23 mouse cellular contexts compared by ENCODE assay signal in genomic region chr1:127267985-127268384, GRCm38 (mm10).
DNase-seq lines count a peak whose midpoint lies in the region; ATAC-seq and TF ChIP-seq lines count a peak whose summit lies in the region.
"Had no signal": no experiment of that assay in that cellular context is flagged by ENCODE, and none has a peak within 500 bp of the region (broad histone marks: within the 10 kb centered on the region; RNA-seq: fewer than 3 reads in every experiment).

No protein-coding gene starts in this region.

- no peak overlapping the region for H3K4me2 ChIP-seq in hindbrain, embryonic 12.5 days (replicated peaks)
- H3K4me2 ChIP-seq in hindbrain, embryonic 13.5 days, result no peak overlapping the region
- H3K4me2 ChIP-seq in hindbrain, postnatal 0 days (ENCODE audit: low read depth, low read length), result no peak overlapping the region
- no peak overlapping the region for H3K4me2 ChIP-seq in neural tube, embryonic 14.5 days (ENCODE audit: low read depth, low read length)
- no peak overlapping the region for H3K4me2 ChIP-seq in kidney, embryonic 15.5 days
- H3K4me2 ChIP-seq: embryonic facial prominence, embryonic 15.5 days; heart, embryonic 13.5 days had no signal

- no peak overlapping the region for H3K27ac ChIP-seq in hindbrain, embryonic 12.5 days
- peak overlapping the region; percentile 27; the same call in 1 of the 2 replicates for H3K27ac ChIP-seq in hindbrain, embryonic 13.5 days
- H3K27ac ChIP-seq in hindbrain, postnatal 0 days, result no peak overlapping the region
- no peak overlapping the region for H3K27ac ChIP-seq in neural tube, embryonic 14.5 days (ENCODE audit: low read depth, low read length)
- no peak overlapping the region for H3K27ac ChIP-seq in kidney, embryonic 15.5 days
- H3K27ac ChIP-seq: embryonic facial prominence, embryonic 15.5 days; forebrain, embryonic 10.5 days; gastrocnemius, adult 2 months; heart, embryonic 13.5 days had no signal

- no peaks in the 10 kb centered on the region for H3K9me3 ChIP-seq in hindbrain, embryonic 12.5 days (replicated peaks)
- no peaks in the 10 kb centered on the region for H3K9me3 ChIP-seq in hindbrain, embryonic 13.5 days
- no peaks in the 10 kb centered on the region for H3K9me3 ChIP-seq in hindbrain, postnatal 0 days (ENCODE audit: low read length)
- H3K9me3 ChIP-seq in neural tube, embryonic 14.5 days (ENCODE audit: control insufficient read depth, low read length), result no peaks in the 10 kb centered on the region
- H3K9me3 ChIP-seq in kidney, embryonic 15.5 days (replicated peaks), result no peaks in the 10 kb centered on the region
- H3K9me3 ChIP-seq: embryonic facial prominence, embryonic 15.5 days; forebrain, embryonic 10.5 days; heart, embryonic 13.5 days had no signal

- no peak overlapping the region for H3K9ac ChIP-seq in hindbrain, embryonic 12.5 days
- H3K9ac ChIP-seq in hindbrain, embryonic 13.5 days, result no peak overlapping the region
- no peak overlapping the region for H3K9ac ChIP-seq in hindbrain, postnatal 0 days (replicated peaks; ENCODE audit: low read length)
- H3K9ac ChIP-seq in neural tube, embryonic 14.5 days (replicated peaks; ENCODE audit: low read depth, low read length), result no peak overlapping the region
- no peak overlapping the region for H3K9ac ChIP-seq in kidney, embryonic 15.5 days
- H3K9ac ChIP-seq: embryonic facial prominence, embryonic 15.5 days; heart, embryonic 13.5 days had no signal

- no peak overlapping the region for H3K4me3 ChIP-seq in hindbrain, embryonic 12.5 days
- no peak overlapping the region for H3K4me3 ChIP-seq in hindbrain, embryonic 13.5 days
- no peak overlapping the region for H3K4me3 ChIP-seq in hindbrain, postnatal 0 days (ENCODE audit: low read length)
- no peak overlapping the region for H3K4me3 ChIP-seq in neural tube, embryonic 14.5 days (ENCODE audit: low read depth, low read length)
- no peak overlapping the region for H3K4me3 ChIP-seq in kidney, embryonic 15.5 days (replicated peaks)
- H3K4me3 ChIP-seq: embryonic facial prominence, embryonic 15.5 days; erythroblast, embryonic 14.5 days; forebrain, embryonic 10.5 days; gastrocnemius, adult 2 months; heart, embryonic 13.5 days had no signal

- WGBS in hindbrain, embryonic 12.5 days, result 67% methylated on average over 5 of the region's 5 CpGs
- 66% methylated on average over 5 of the region's 5 CpGs for WGBS in hindbrain, embryonic 13.5 days
- WGBS in hindbrain, postnatal 0 days, result 85% methylated on average over 5 of the region's 5 CpGs
- WGBS in neural tube, embryonic 14.5 days, result 61% methylated on average over 5 of the region's 5 CpGs
- WGBS in kidney, embryonic 15.5 days, result 80% methylated on average over 5 of the region's 5 CpGs

- H3K27me3 ChIP-seq in hindbrain, embryonic 12.5 days, result no peaks in the 10 kb centered on the region
- no peaks in the 10 kb centered on the region for H3K27me3 ChIP-seq in hindbrain, embryonic 13.5 days
- no peaks in the 10 kb centered on the region for H3K27me3 ChIP-seq in hindbrain, postnatal 0 days (ENCODE audit: insufficient read depth, low read length)
- no peaks in the 10 kb centered on the region for H3K27me3 ChIP-seq in neural tube, embryonic 14.5 days (ENCODE audit: control insufficient read depth, insufficient read depth, low read length)
- no peaks in the 10 kb centered on the region for H3K27me3 ChIP-seq in kidney, embryonic 15.5 days
- H3K27me3 ChIP-seq: embryonic facial prominence, embryonic 15.5 days; heart, embryonic 13.5 days had no signal

- ATAC-seq in hindbrain, embryonic 12.5 days (ENCODE audit: low FRiP score), result peak; percentile 52; the same call in 1 of the 2 replicates
- ATAC-seq in hindbrain, embryonic 13.5 days (ENCODE audit: low FRiP score), result peak; percentile 78
- peak; percentile 41; the same call in 1 of the 2 replicates for ATAC-seq in hindbrain, postnatal 0 days
- ATAC-seq in neural tube, embryonic 14.5 days (ENCODE audit: low read depth), result peak; percentile 25; the same call in 1 of the 2 replicates
- no peak for ATAC-seq in kidney, embryonic 15.5 days (replicated peaks; ENCODE audit: low FRiP score)
- ATAC-seq: forebrain, embryonic 14.5 days; inflammation-experienced regulatory T-cells, adult 6 months had no signal

- DNase-seq in hindbrain, postnatal 0 days (ENCODE audit: low spot score), result no peak
- DNase-seq in kidney, adult 18-20 months, result no peak
- no peak for DNase-seq in right cerebral cortex, postnatal 10 days (ENCODE audit: low spot score in 2 of 2)
- DNase-seq: adrenal gland, adult 2 months; adrenal gland, postnatal 25 days; cerebellum, adult 18-20 months; cerebellum, adult 9-11 months; cerebellum, postnatal 36 days; embryo, embryonic 11 days; gastrocnemius, adult 2 months; gastrocnemius, postnatal 36 days; heart, adult 11 months; heart, postnatal 36 days had no signal

- no peak for TF ChIP-seq CTCF in hindbrain, postnatal 0 days (IDR thresholded peaks at IDR 0.05; ENCODE audit: low read depth)

- no peaks in the 10 kb centered on the region for H3K36me3 ChIP-seq in hindbrain, embryonic 12.5 days
- H3K36me3 ChIP-seq in hindbrain, embryonic 13.5 days, result peaks cover under 1% of the 10 kb centered on the region; the same call in 1 of the 2 replicates
- H3K36me3 ChIP-seq in hindbrain, postnatal 0 days (ENCODE audit: insufficient read depth, low read length), result no peaks in the 10 kb centered on the region
- no peaks in the 10 kb centered on the region for H3K36me3 ChIP-seq in neural tube, embryonic 14.5 days (ENCODE audit: control insufficient read depth, insufficient read depth, low read length)
- no peaks in the 10 kb centered on the region for H3K36me3 ChIP-seq in kidney, embryonic 15.5 days
- H3K36me3 ChIP-seq: embryonic facial prominence, embryonic 15.5 days; heart, embryonic 13.5 days had no signal

- 0 out of 2 replicates have a peak, but pooled peaks cover 2% of the 10 kb centered on the region for H3K4me1 ChIP-seq in hindbrain, embryonic 12.5 days
- peaks cover 14% of the 10 kb centered on the region; the same call in 1 of the 2 replicates for H3K4me1 ChIP-seq in hindbrain, embryonic 13.5 days (replicated peaks)
- H3K4me1 ChIP-seq in hindbrain, postnatal 0 days (ENCODE audit: insufficient read depth, low read length), result no peaks in the 10 kb centered on the region
- no peaks in the 10 kb centered on the region for H3K4me1 ChIP-seq in neural tube, embryonic 14.5 days (ENCODE audit: control insufficient read depth, insufficient read depth, low read length)
- 0 out of 2 replicates have a peak, but pooled peaks cover 4% of the 10 kb centered on the region for H3K4me1 ChIP-seq in kidney, embryonic 15.5 days
- H3K4me1 ChIP-seq: forebrain, embryonic 10.5 days had no signal
